Mouse (Mus musculus): Measurements from ENCODE around the gene Dse.

DNA sequence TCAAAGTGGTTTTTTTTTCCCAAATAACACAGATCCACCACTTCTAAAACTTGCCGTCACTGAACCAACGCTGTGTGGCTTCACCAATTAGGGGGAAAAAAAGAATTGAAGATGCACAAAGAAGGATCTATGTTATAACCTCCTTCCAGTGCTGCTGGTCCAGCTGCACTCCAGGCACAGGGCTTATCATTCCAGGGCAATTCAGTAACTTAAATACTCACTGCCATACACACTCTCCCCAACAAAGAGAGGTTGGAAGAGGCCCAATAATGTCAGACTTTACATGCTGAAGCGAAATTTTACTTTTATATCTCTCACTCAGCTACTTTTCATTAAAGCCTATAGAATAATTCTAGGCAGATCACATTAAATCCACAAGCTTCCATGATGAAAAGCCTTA, 8.9 kb downstream of the Dse start:
- TF ChIP-seq CTCF (IDR thresholded peaks at IDR 0.05; ENCODE audit: insufficient read depth, low read length) (no peak), POLR2A (IDR thresholded peaks at IDR 0.05; ENCODE audit: borderline replicate concordance, extremely low read depth, low read depth, low read length) (no peak)

All from lung, adult 2 months (tissue).